Mouse (Mus musculus) spleen, postnatal 14 days (tissue): ENCODE measurements around the gene Col16a1.
A peak's percentile ranks its signal among the peaks of the same experiment; 100 is the strongest.

Source experiments
- DNase-seq, 2 experiments: peaks; one replicate each; pipeline ENCODE4 v3.0.0; 2021 to 2022; ENCODE audit warnings: low spot score in 2 of 2

The Col16a1 gene

GRCm38 (mm10) chr4:130047331-130048202 is at the start of gene Col16a1:
Col16a1 (plus strand) TSS chr4:130047840.
- DNase-seq: peak in 1 of 2 experiments; percentile 19

GRCm38 (mm10) chr4:129998124-129998523 is 49.5 kb upstream of the Col16a1 start:
- no peak for DNase-seq

GRCm38 (mm10) chr4:130001710-130002109 is 45.9 kb upstream of the Col16a1 start:
- DNase-seq: no peak

- DNase-seq: no peak
Measured at GRCm38 (mm10) chr4:130002157-130002556, 45.5 kb upstream of the Col16a1 start.

- no peak for DNase-seq
Measured at GRCm38 (mm10) chr4:130005593-130005992, 42.0 kb upstream of the Col16a1 start.

GRCm38 (mm10) chr4:130006533-130006932 is 41.1 kb upstream of the Col16a1 start:
- DNase-seq: no peak

GRCm38 (mm10) chr4:130009043-130009442 is 38.6 kb upstream of the Col16a1 start:
- DNase-seq: no peak

- DNase-seq: no peak
Measured at GRCm38 (mm10) chr4:130010723-130011122, 36.9 kb upstream of the Col16a1 start.

GRCm38 (mm10) chr4:130012234-130012633 is 35.4 kb upstream of the Col16a1 start:
- DNase-seq: no peak

- no peak for DNase-seq
Measured at GRCm38 (mm10) chr4:130013111-130013510, 34.5 kb upstream of the Col16a1 start.

- DNase-seq: no peak
Measured at GRCm38 (mm10) chr4:130016010-130016409, 31.6 kb upstream of the Col16a1 start.

- DNase-seq: no peak
Measured at GRCm38 (mm10) chr4:130017036-130017674, 30.5 kb upstream of the Col16a1 start.

- DNase-seq: no peak
Measured at GRCm38 (mm10) chr4:130022952-130023351, 24.7 kb upstream of the Col16a1 start.

GRCm38 (mm10) chr4:130023511-130024231 is 24.0 kb upstream of the Col16a1 start:
- DNase-seq: no peak

GRCm38 (mm10) chr4:130025544-130025943 is 22.1 kb upstream of the Col16a1 start:
- no peak for DNase-seq

- DNase-seq: no peak
Measured at GRCm38 (mm10) chr4:130031146-130031545, 16.5 kb upstream of the Col16a1 start.

- DNase-seq: no peak
Measured at GRCm38 (mm10) chr4:130033496-130033895, 14.1 kb upstream of the Col16a1 start.

GRCm38 (mm10) chr4:130036112-130036511 is 11.5 kb upstream of the Col16a1 start:
- no peak for DNase-seq

- no peak for DNase-seq
Measured at GRCm38 (mm10) chr4:130036573-130037401, 10.9 kb upstream of the Col16a1 start.

GRCm38 (mm10) chr4:130039351-130039750 is 8.3 kb upstream of the Col16a1 start:
- no peak for DNase-seq

GRCm38 (mm10) chr4:130041076-130041475 is 6.6 kb upstream of the Col16a1 start:
- no peak for DNase-seq
